Mouse (Mus musculus) liver, adult 10 weeks (tissue): ENCODE measurements around the gene Olfr1151. TPM values are rescaled to one million over a fixed set of nuclear protein-coding genes. Genes with fewer than 3 reads are reported as not detected.

ENCODE experiments used
- polyA plus RNA-seq: library from polyadenylated mRNA; stranded (reverse); fragments of 350-450 nt; fragmentation: Illumina TruSeq; extraction: RNeasy Lipid Tissue Mini Kit (QIAGEN cat#74804); gene quantifications from one replicate; pipeline ENCODE4 v1.2.3, GENCODE M21; 2014; ENCODE audit warnings: low read depth, low replicate concordance

The Olfr1151 gene
- polyA plus RNA-seq: not detected

GRCm38 (mm10) chr2:87855562-87855961 is at the start of gene Olfr1151:
Gene Olfr1151 (plus strand): TSS chr2:87855862.

DNA sequence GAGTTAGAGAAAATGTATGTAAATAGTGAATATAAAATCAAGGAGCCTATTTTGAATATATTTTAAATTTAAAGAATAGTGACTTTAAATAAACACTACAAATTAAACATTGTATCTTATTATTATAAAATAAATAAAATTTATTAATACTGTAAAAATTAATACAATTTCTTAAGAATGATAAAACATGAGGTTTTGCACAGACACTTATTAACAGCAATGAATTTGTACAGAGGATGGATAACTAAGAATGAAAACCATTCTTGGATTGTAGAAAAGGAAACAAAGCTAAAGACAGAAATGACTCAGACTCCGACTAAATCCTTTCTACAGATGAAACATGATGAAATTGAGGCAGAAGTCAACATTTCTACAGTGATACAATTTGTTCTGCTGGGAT is 46.1 kb upstream of the Olfr1151 start, which contains the start of gene Olfr1145:
Gene Olfr1145 (plus strand): TSS at position 301 of the 400 bp plus-strand sequence.

GRCm38 (mm10) chr2:87830233-87830632 is 25.4 kb upstream of the Olfr1151 start, which contains the start of gene Olfr1148:
Gene Olfr1148 (plus strand): TSS chr2:87830533.

DNA sequence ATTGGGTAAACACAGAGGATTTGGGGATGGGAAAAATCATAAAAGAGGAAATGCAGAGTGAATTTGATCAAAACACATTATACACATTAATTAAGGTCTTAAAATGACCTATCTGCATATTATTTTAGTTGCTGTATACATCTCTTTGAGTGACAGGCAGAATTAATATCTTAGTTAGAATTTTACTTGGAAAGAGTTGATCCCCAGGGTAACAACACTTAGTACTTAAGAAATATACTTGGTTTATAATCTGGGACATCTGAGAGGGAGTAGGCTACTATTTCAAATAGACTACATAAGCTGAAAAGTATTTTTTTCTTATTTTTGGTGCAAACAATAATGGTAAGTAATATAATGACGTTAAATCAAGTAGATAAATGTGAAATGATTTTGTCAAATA is 12.0 kb upstream of the Olfr1151 start, which contains the start of gene Olfr1150-ps1:
Gene Olfr1150-ps1 (plus strand): TSS at position 301 of the 400 bp plus-strand sequence.

GRCm38 (mm10) chr2:87866192-87866591 is 10.5 kb downstream of the Olfr1151 start, which contains the start of gene Olfr1152:
Gene Olfr1152 (plus strand): TSS chr2:87866492.

GRCm38 (mm10) chr2:87894662-87895061 is 39.0 kb downstream of the Olfr1151 start, which contains the start of gene Olfr1153:
Gene Olfr1153 (plus strand): TSS chr2:87894962.

DNA sequence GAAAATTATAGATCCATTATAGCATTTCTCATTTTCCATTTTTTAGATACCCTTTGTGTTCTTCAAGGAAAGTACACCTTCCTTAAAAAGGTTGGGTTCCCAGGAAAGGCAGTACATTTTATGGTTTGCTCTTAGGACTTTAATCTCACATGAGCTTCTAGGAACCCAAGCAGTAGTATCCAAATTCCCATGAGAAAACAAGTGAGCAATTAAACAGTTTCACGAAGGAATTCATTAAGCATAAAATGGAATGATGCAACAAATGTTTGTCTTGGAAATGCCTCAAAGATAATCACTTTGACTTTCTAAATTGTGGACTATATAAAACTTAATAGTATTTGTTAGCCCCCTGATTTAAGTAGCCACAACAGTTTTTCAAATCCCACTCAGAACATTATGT is 49.4 kb downstream of the Olfr1151 start, which contains the start of gene Olfr1154:
Gene Olfr1154 (minus strand): TSS at position 101 of the 400 bp plus-strand sequence.

Other genes with a start within 250 kb of the Olfr1151 start
- not detected for gene Olfr1130, start 249.7 kb upstream of the Olfr1151 start, polyA plus RNA-seq
- gene Olfr1131, start 228.8 kb upstream of the Olfr1151 start, polyA plus RNA-seq: not detected
- gene Olfr1132, start 218.3 kb upstream of the Olfr1151 start, polyA plus RNA-seq: not detected
- not detected for gene Olfr1133, start 208.5 kb upstream of the Olfr1151 start, polyA plus RNA-seq
- gene Olfr1134, start 197.4 kb upstream of the Olfr1151 start, polyA plus RNA-seq: not detected
- not detected for gene Olfr1135, start 182.2 kb upstream of the Olfr1151 start, polyA plus RNA-seq
- gene Olfr1136, start 161.9 kb upstream of the Olfr1151 start, polyA plus RNA-seq: not detected
- not detected for gene Olfr1137, start 142.7 kb upstream of the Olfr1151 start, polyA plus RNA-seq
- gene Olfr1138, start 115.9 kb upstream of the Olfr1151 start, polyA plus RNA-seq: not detected
- gene Olfr1140, start 112.1 kb upstream of the Olfr1151 start, polyA plus RNA-seq: not detected
- gene Olfr1141, start 101.9 kb upstream of the Olfr1151 start, polyA plus RNA-seq: not detected
- gene Olfr152, start 76.4 kb upstream of the Olfr1151 start, polyA plus RNA-seq: not detected
- gene Olfr1143, start 55.3 kb upstream of the Olfr1151 start, polyA plus RNA-seq: not detected
- gene Olfr1145, start 46.0 kb upstream of the Olfr1151 start, polyA plus RNA-seq: not detected
- gene Olfr1148, start 25.3 kb upstream of the Olfr1151 start, polyA plus RNA-seq: not detected
- gene Olfr1150-ps1, start 11.9 kb upstream of the Olfr1151 start, polyA plus RNA-seq: not detected
- gene Olfr1152, start 10.6 kb downstream of the Olfr1151 start, polyA plus RNA-seq: not detected
- not detected for gene Olfr1153, start 39.1 kb downstream of the Olfr1151 start, polyA plus RNA-seq
- not detected for gene Olfr1154, start 49.3 kb downstream of the Olfr1151 start, polyA plus RNA-seq
- not detected for gene Olfr1155, start 89.3 kb downstream of the Olfr1151 start, polyA plus RNA-seq
- not detected for gene Olfr1156, start 97.2 kb downstream of the Olfr1151 start, polyA plus RNA-seq
- not detected for gene Olfr1157, start 112.4 kb downstream of the Olfr1151 start, polyA plus RNA-seq
- not detected for gene Olfr74, start 118.8 kb downstream of the Olfr1151 start, polyA plus RNA-seq
- gene Olfr1158, start 134.3 kb downstream of the Olfr1151 start, polyA plus RNA-seq: not detected
- not detected for gene Olfr1160, start 152.4 kb downstream of the Olfr1151 start, polyA plus RNA-seq
- gene Olfr1161, start 166.9 kb downstream of the Olfr1151 start, polyA plus RNA-seq: not detected
- gene Olfr73, start 181.8 kb downstream of the Olfr1151 start, polyA plus RNA-seq: not detected
- gene Olfr1162, start 195.3 kb downstream of the Olfr1151 start, polyA plus RNA-seq: not detected
- gene Olfr1163, start 216.0 kb downstream of the Olfr1151 start, polyA plus RNA-seq: not detected
- not detected for gene Olfr1164, start 238.1 kb downstream of the Olfr1151 start, polyA plus RNA-seq